ENCODE assay signal across 7 mouse cellular contexts in genomic region chr2:24367030-24367894, GRCm38 (mm10). TPM values are rescaled to one million over a fixed set of nuclear protein-coding genes. Genes with fewer than 3 reads are reported as not detected.
DNase-seq lines count a peak whose midpoint lies in the region; ATAC-seq and TF ChIP-seq lines count a peak whose summit lies in the region.

Gene Psd4, plus strand, starts transcription at chr2:24367580.

- H3K36me3 ChIP-seq in forebrain, embryonic 16.5 days (ENCODE audit: control insufficient read depth, insufficient read depth): no peaks in the 10 kb centered on the region
- H3K36me3 ChIP-seq in hindbrain, embryonic 13.5 days: no peaks in the 10 kb centered on the region
- no peaks in the 10 kb centered on the region for H3K36me3 ChIP-seq in limb, embryonic 14.5 days (ENCODE audit: control insufficient read depth, insufficient read depth, low read length)
- H3K36me3 ChIP-seq in midbrain, embryonic 13.5 days: no peaks in the 10 kb centered on the region

- DNase-seq in ES-CJ7 (ENCODE audit: low read depth, low spot score): peak; percentile 25
- peak; percentile 67 for DNase-seq in adrenal gland, postnatal 25 days
- DNase-seq in limb, embryonic 14.5 days (ENCODE audit: low spot score): peak; percentile 51
- peak; percentile 71 to 83 for DNase-seq in spleen, postnatal 4 days (ENCODE audit: low spot score in 2 of 2)

- H3K4me3 ChIP-seq in forebrain, embryonic 16.5 days (replicated peaks; ENCODE audit: low read length): peak within 1 kb of the TSS; percentile 48
- H3K4me3 ChIP-seq in hindbrain, embryonic 13.5 days: peak within 1 kb of the TSS; percentile 47
- H3K4me3 ChIP-seq in limb, embryonic 14.5 days (replicated peaks; ENCODE audit: low read length): peak within 1 kb of the TSS; percentile 40
- H3K4me3 ChIP-seq in midbrain, embryonic 13.5 days (replicated peaks): peak within 1 kb of the TSS; percentile 42

- no peak for TF ChIP-seq POLR2A in limb, embryonic 14.5 days (IDR thresholded peaks at IDR 0.05; ENCODE audit: borderline replicate concordance, extremely low read depth, insufficient read depth, insufficient read length)

- peaks cover 4% of the 10 kb centered on the region for H3K4me1 ChIP-seq in forebrain, embryonic 16.5 days (replicated peaks; ENCODE audit: control insufficient read depth, insufficient read depth, low read length)
- H3K4me1 ChIP-seq in hindbrain, embryonic 13.5 days (replicated peaks): peaks cover 5% of the 10 kb centered on the region; the same call in 1 of the 2 replicates
- 0 out of 2 replicates have a peak, but pooled peaks cover 4% of the 10 kb centered on the region for H3K4me1 ChIP-seq in limb, embryonic 14.5 days (ENCODE audit: control insufficient read depth, insufficient read depth, low read length)
- peaks cover 5% of the 10 kb centered on the region; the same call in 1 of the 2 replicates for H3K4me1 ChIP-seq in midbrain, embryonic 13.5 days (replicated peaks)

- 3% methylated on average over 47 of the region's 47 CpGs for WGBS in forebrain, embryonic 16.5 days
- 4% methylated on average over 47 of the region's 47 CpGs for WGBS in hindbrain, embryonic 13.5 days
- 5% methylated on average over 47 of the region's 47 CpGs for WGBS in limb, embryonic 14.5 days
- 4% methylated on average over 47 of the region's 47 CpGs for WGBS in midbrain, embryonic 13.5 days

- no peaks in the 10 kb centered on the region for H3K27me3 ChIP-seq in forebrain, embryonic 16.5 days (replicated peaks; ENCODE audit: control insufficient read depth, insufficient read depth, low read length)
- H3K27me3 ChIP-seq in hindbrain, embryonic 13.5 days: peaks cover 22% of the 10 kb centered on the region
- no peaks in the 10 kb centered on the region for H3K27me3 ChIP-seq in limb, embryonic 14.5 days (ENCODE audit: control insufficient read depth, insufficient read depth, low read length)
- peaks cover 16% of the 10 kb centered on the region for H3K27me3 ChIP-seq in midbrain, embryonic 13.5 days

- H3K27ac ChIP-seq in forebrain, embryonic 16.5 days (ENCODE audit: low read length): no peak within 1 kb of the TSS
- no peak within 1 kb of the TSS for H3K27ac ChIP-seq in hindbrain, embryonic 13.5 days
- H3K27ac ChIP-seq in limb, embryonic 14.5 days (replicated peaks; ENCODE audit: low read depth, low read length): no peak within 1 kb of the TSS
- H3K27ac ChIP-seq in midbrain, embryonic 13.5 days: no peak within 1 kb of the TSS

- peak; percentile 75 for ATAC-seq in forebrain, embryonic 16.5 days
- ATAC-seq in hindbrain, embryonic 13.5 days (ENCODE audit: low FRiP score): peak; percentile 91
- ATAC-seq in limb, embryonic 14.5 days (ENCODE audit: low FRiP score, low read depth): peak; percentile 72
- peak; percentile 91 for ATAC-seq in midbrain, embryonic 13.5 days

- peak within 1 kb of the TSS; percentile 73 for H3K4me2 ChIP-seq in forebrain, embryonic 16.5 days (ENCODE audit: low read length)
- H3K4me2 ChIP-seq in hindbrain, embryonic 13.5 days: peak within 1 kb of the TSS; percentile 83
- peak within 1 kb of the TSS; percentile 65 for H3K4me2 ChIP-seq in limb, embryonic 14.5 days (replicated peaks; ENCODE audit: low read depth, low read length, severe bottlenecking)
- H3K4me2 ChIP-seq in midbrain, embryonic 13.5 days (replicated peaks): peak within 1 kb of the TSS; percentile 68

- peak within 1 kb of the TSS; percentile 59 for H3K9ac ChIP-seq in forebrain, embryonic 16.5 days (replicated peaks; ENCODE audit: low read depth, low read length)
- H3K9ac ChIP-seq in hindbrain, embryonic 13.5 days: peak within 1 kb of the TSS; percentile 71; the same call in 1 of the 2 replicates
- H3K9ac ChIP-seq in limb, embryonic 14.5 days (ENCODE audit: low read depth, low read length, severe bottlenecking): peak within 1 kb of the TSS; percentile 52
- H3K9ac ChIP-seq in midbrain, embryonic 13.5 days (replicated peaks): peak within 1 kb of the TSS; percentile 59

- H3K9me3 ChIP-seq in forebrain, embryonic 16.5 days (ENCODE audit: control insufficient read depth, low read length): no peaks in the 10 kb centered on the region
- no peaks in the 10 kb centered on the region for H3K9me3 ChIP-seq in hindbrain, embryonic 13.5 days
- H3K9me3 ChIP-seq in limb, embryonic 14.5 days (ENCODE audit: control insufficient read depth, low read length): no peaks in the 10 kb centered on the region
- no peaks in the 10 kb centered on the region for H3K9me3 ChIP-seq in midbrain, embryonic 13.5 days

RNA-seq across cellular contexts. Expression of gene Psd4, which starts in this region (rescaled TPM):
- total RNA-seq in adrenal gland, postnatal 25 days (2021): 2.5 and 3.6 TPM in 2 replicates
- 0.20 and 0.52 TPM in 2 replicates for polyA plus RNA-seq in forebrain, embryonic 16.5 days (2015; fragmentation: Nextera tagmentation; extraction: Ambion mirVana)
- polyA plus RNA-seq in hindbrain, embryonic 13.5 days (2015; fragmentation: Nextera tagmentation; extraction: Ambion mirVana): 0.30 and 0.74 TPM in 2 replicates
- polyA plus RNA-seq in limb, embryonic 14.5 days (2012; rRNA removed): 3.3 and 3.8 TPM in 2 replicates
- 3.9 and 4.5 TPM in 2 replicates for polyA plus RNA-seq in limb, embryonic 14.5 days (2014; fragmentation: Nextera tagmentation; extraction: Ambion mirVana)
- 0.28 and 0.37 TPM in 2 replicates for polyA plus RNA-seq in midbrain, embryonic 13.5 days (2015; fragmentation: Nextera tagmentation; extraction: Ambion mirVana)

Comparison
In these comparisons a context has a peak if more than half of its experiments do, and no peak if none do; other contexts are left out.
1. Peak in ATAC-seq, H3K4me3 ChIP-seq, H3K9ac ChIP-seq and H3K4me2 ChIP-seq in forebrain, embryonic 16.5 days; RNA of the gene not detected or under 1 TPM.
2. Peak in ATAC-seq, H3K4me3 ChIP-seq, H3K9ac ChIP-seq and H3K4me2 ChIP-seq in hindbrain, embryonic 13.5 days; RNA of the gene not detected or under 1 TPM.
3. Peak in ATAC-seq, H3K4me3 ChIP-seq, H3K9ac ChIP-seq and H3K4me2 ChIP-seq in midbrain, embryonic 13.5 days; RNA of the gene not detected or under 1 TPM.
4. DNase-seq: peak in every context shown above with its lines; median percentile 77 in spleen, postnatal 4 days; 67 in adrenal gland, postnatal 25 days; 51 in limb, embryonic 14.5 days; 25 in ES-CJ7.